Mouse (Mus musculus) adrenal gland (tissue): ENCODE data around the gene Ntrk2.

Source experiments
- intact Hi-C: fragments of 180-260 bp; cut with DNase I; formaldehyde crosslinking; loops from one replicate; pipeline ENCODE4 v1.15.1; 2025

The Ntrk2 gene

DNA sequence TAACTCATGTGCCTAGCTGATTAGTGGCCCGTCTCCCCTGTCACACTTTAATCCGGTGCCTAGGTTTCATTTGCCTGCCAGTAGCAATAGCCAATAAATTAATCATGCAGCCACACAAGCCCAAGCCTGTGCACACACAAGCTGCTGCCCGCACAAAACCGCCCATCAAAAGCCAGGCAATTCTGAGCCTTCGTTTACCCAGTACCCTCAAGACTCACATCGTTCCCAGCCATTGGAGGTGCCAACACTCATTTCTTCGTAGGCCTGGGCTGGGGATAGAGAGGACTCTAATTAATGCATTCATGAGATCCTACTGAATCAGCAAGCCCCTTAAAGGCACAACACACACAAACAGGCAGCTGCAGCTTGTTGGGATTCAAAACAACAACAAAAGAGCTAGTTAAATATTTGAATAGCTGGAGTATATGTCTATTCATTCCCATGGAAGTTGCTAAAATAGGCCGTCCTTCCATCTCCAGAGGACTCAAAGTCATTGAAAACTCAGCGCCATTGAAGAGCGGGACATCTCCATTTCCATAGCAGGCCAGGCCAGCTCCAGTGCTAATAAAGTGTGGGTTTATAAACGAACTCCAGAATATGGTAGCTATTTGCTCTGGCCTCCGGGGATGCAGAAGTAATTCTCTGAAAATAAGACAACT, 158.5 kb downstream of the Ntrk2 start:
- intact Hi-C loops, result no loop called here

DNA sequence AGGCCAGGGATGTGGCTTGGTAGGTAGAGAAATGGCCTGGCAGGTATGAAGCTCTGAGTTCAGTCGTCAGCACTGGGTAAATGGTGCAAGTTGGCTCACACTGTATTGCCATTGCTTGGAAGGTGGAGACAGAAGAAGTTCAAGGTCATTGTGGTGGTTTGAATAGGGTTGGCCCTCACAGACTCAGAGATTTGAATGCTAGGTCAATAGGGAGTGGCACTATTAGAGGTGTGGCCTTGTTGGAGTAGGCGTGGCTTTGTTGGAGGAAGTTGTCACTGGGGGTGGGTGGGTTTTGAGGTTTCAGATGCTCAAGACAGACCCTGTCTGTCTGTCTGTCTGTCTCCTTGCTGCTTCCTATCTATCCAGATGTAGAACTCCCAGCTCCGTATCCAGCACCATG, 159.5 kb downstream of the Ntrk2 start:
- intact Hi-C loops, result no loop called here

DNA sequence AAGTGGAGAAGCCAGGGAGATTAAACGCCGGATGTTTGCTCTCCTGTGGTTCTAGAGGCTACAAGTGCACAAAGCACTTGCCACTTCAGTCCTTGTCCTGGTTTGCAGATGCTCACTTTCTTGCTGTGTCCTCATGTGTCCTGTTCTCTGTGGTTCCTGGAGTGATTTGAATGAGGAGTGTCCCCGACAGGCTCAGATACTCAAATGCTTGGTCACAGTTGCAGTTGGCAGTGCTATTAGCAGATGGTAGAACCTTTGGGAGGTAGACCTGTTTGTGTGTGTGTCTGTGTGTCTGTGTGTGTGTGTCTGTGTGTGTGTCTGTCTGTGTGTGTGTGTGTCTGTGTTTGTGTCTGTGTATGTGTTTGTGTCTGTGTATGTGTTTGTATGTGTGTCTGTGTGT, 160.1 kb downstream of the Ntrk2 start:
- intact Hi-C loops, result no loop called here

DNA sequence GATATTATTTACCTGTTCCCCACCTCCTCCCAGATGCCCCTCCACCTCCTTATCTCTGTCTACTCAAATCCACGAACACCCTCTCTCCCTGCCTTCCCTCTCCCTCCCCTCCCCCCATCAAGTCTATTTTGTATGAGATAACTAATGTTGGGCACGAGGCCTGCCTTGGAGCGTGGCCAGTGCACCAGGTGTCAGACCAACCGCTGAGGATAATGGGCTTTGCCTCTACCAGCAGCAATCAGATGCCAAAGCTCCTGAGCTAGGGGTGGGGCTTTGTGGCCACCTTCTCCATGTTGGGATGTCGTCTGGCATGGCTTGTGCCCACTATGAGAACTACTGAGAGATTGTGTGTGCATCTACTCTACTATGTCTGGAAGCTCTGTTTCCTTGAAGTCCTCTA, 161.8 kb downstream of the Ntrk2 start:
- intact Hi-C loops, result no loop called here

DNA sequence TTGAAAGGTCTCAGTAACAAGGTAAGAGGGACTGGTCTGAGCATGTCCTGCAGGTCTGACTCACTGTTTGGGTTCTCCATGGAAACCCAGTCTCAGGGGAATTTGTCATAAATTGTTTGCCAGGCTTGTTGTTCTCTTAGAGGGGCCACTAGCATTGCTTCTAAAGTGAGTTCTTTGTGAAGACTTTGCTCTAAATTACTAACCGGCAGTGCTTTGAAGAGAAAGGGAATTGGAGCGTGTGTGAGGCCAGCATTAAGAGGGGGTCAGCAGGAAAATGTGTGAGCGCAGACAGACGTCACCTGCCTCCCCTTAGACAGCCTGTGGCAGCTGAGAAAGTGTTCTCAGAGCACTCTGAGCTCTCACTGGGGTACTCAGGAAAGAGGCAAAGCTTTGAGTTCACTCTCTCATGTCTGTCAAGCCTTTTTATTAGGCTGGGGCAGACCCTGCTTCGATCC, 165.1 kb downstream of the Ntrk2 start:
- intact Hi-C loops, result no loop called here

DNA sequence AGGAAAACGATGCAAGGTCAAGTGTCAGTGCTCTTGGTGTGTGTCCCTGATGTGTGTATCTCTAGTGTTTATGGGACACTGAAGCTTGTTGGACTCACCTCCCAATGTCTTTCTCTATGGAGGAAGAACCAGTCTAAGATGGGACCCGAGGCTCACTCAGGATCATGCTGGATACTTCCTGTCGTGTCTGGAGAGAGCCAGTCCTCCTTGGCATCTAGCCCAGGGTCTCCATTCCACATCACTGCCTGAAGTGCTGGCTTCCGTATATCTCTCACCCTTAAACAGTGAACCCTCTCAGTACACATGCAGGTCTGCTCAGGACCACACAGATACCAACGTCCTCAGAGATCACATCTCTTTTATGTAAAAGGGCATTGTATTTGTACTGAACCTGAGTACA, 166.1 kb downstream of the Ntrk2 start:
- intact Hi-C loops, result no loop called here

DNA sequence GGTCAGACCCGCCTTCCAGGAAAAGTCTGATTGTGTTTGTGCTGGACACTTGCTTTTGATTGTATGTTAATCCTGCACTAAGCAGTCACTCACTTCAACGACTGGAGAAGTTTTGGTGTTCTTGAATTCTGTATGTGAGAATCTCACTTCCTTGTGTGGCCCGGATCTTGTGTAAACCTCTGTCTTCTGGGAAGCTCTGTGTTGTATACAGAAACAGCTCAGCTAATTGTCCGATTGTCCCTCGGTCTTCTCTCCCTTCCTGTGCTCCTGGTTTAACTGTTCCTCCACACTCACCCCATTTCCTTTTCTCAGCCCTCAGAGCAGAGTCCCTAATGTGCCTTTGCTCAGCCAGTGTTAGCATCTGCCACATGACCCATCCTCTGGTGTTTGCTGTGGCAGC, 190.1 kb downstream of the Ntrk2 start:
- intact Hi-C loops, result loop anchor here (5.0 kb wide), 1 partner anchor 179 kb away; no protein-coding TSS in a partner anchor

DNA sequence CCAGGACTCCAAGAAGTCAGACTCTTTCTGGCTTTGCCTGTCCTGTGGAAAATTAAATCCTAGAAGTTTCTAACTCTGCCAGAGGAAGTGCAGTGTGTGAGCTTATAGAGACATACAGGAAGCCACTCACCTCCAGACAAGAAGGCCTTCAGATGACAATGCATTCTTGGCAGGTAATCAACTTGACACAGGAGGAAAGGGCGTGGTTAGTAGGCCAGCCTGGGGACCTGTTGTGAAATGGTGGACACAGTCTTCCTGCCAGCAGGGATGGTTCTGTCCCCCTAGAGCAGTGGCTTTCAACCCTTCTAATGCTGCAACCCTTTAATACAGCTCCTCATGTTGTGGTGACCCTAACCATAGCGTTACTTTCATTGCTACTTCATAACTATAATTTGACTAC, 191.4 kb downstream of the Ntrk2 start:
- intact Hi-C loops, result loop anchor here (5.0 kb wide), 1 partner anchor 180 kb away; no protein-coding TSS in a partner anchor

DNA sequence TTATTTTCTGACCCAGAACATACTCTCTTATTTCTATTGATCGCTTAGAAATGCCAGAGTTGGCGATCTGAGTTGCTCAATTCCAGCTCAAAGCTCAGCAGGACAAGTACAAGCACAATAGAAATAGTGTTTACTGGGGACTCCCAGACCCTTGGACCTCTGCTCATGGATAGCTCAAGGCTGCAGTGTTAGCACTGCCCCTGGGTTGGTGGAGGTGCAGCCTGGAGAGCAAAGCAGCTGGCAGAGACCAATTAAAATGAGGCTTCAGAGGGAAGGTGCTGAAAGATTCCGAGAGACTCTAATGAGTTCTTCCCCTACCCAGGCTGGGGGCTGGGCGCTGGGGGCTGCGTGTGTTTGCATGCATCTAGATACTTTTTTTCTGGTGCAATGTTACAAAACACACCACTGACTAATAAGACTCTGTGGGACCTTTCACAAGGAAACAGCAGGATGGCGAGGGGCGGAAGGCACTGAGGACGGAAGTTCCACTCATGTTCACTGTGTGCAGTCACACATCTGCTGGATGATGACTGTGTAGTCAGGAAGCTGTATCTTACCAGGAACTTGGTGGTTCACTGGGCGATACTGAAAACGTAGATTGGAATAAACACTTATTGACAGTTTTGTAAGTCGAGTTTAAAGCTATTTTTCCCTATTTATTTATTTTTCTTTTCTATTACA, 193.1 kb downstream of the Ntrk2 start:
- intact Hi-C loops, result loop anchor here (5.0 kb wide), 1 partner anchor 182 kb away; no protein-coding TSS in a partner anchor

DNA sequence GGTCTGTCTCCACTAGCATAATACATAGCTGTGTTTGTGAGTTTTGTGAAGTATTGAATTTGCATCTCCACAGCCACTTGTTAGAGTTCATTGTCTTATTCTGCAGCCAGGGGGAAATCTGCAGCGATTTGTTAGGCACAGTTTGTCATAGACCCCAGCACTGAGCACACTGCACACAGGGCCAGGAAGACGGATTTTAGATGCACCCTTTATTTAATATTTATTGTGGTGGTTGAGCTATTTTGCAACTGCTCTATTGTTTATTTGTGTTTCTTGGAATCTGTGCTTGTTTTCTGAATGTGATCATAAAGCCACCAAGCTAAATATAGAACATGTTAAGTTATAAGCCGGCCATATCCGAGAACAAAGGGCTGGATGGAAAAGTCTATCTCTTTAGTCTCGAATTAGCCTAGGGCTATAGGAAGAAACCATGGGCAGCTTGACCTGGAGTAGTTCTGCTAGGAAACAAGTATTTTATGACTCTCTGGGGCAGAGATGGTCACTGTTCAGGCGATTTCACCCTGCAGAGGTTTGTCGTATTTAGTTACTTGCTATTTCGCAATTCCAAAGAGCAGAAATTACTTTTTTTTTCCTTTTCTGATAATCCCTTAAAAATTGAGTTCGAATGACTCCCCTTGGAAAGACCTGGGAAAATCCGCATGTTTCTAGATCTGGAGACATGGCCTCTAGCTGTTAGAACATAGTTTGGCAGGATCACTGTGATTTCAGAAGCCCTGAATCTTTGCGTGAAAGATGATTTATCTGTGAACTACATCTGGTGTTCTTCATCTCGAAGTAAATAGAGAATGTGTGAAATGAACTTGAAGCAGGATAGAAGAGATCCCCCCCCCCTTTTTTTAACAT, 196.8 kb downstream of the Ntrk2 start:
- intact Hi-C loops, result no loop called here

DNA sequence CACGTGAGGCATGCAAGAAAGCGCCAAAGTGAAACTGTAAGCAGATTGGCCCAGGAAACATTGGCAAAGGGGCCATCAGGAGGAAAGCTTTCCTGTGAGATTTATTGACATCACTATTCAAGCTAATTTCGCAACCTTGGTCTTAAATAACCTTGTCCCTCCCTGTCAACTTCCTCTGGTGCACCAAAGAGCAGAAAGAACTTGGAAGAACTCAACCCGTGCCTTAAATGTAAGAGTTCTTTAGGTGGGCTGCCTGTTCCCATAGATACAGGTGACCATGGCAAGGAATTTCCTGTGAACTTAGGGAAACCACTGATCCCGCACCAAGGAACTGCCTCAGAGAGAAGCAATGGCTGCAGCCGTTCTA, 197.4 kb downstream of the Ntrk2 start:
- intact Hi-C loops, result no loop called here

DNA sequence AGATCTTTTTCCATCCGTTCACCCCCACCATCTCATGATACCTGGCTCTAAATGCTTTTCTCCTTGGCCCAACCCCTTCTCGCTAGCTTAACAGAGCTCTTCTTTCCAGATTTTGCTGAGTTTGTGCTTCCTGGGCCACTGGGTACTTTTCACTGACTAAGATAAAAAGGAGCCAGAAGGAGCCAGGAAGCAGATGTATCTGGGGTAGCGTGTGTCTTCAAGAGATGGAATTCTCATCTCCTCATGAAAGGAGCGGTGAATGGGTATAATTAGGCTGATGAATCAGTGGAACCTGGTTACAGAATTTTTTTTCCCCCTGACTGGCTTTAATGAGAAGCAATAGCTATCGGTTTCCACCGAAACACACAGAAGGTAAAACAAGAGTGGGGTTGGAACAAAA, 198.2 kb downstream of the Ntrk2 start:
- intact Hi-C loops, result no loop called here

DNA sequence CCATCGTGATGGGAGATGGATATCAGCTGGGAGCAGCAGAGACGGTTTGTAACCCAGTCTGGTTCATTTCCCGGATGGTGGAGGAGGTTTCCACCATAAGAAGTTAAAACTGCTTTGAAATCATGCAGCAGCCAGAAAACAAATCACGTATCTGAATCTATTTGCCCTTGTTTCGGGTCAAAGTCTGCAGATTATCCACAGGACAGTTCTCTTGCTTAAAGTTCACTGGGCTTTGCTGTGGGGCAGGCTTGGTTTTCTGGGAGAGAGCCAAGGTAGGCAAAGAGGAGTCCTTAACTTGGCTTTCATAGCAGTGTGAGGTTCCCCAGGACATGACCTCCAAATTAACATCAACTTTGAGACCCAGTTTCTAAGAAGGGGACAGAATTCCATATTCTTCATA, 203.5 kb downstream of the Ntrk2 start:
- intact Hi-C loops, result no loop called here

DNA sequence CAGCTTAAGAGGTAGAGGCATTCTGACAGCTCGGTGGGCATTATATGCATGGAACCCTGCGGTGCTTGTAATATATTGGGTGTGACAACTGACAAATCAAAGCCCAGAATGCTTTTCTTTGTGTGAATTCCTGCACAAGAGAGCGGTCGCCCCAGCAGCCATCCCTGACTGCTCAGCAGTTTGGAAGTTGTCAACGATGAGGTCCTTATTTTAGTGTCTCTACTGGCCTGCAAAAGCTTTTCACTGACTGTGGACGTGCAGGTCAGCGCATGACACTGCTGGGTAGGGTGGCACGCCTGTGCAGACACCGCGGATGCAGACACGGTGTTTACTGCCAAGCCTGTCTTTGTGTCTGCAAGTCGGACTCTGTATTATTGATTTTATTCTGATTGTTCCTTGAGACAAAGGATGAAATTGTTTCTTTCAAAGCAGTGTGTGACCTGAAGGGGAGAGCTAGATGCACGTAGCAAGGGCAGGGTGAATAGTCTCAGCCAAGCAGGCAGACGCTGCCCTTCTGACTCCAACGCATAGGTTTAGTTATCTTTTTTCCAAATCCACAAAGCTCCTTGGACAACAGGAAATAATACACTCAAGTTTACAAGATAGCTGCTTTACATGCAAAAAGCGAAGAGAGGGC, 204.6 kb downstream of the Ntrk2 start:
- intact Hi-C loops, result no loop called here

DNA sequence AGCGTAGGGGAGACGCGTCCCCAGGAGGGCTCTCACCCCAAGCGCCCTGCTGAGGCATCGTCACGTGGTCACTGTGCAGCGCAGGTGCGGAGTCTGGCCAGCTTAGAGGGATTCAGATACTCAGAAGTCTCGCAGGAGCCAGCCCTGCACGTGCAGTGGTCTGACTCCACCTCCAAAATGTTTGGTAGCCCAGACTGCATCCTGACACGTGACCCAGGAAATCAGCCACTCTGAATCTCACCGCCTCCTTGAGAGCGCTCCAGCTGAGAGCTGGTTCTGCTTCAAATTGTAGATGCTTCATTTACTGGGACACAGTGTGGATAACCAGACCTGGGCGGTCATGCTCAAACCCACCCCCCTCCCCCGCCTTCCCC, 205.1 kb downstream of the Ntrk2 start:
- intact Hi-C loops, result no loop called here

DNA sequence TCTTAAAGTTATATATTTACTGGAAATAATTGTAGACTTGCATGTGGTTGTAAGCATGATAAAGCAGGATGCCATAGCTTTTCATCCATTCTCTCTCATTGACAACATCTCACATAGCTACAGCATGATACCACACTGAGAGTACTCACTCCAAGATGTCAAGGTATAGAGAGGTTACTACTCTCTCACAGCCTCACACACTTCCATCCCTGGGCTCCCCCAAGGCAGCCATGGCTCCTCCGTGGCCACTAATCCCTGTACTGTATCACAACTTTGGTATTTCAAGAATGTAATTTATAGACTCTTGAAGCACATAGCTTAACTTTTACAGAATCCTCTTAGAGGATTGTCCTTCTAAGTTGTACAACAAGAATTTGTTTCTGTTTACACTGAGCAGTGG, 209.0 kb downstream of the Ntrk2 start:
- intact Hi-C loops, result no loop called here

DNA sequence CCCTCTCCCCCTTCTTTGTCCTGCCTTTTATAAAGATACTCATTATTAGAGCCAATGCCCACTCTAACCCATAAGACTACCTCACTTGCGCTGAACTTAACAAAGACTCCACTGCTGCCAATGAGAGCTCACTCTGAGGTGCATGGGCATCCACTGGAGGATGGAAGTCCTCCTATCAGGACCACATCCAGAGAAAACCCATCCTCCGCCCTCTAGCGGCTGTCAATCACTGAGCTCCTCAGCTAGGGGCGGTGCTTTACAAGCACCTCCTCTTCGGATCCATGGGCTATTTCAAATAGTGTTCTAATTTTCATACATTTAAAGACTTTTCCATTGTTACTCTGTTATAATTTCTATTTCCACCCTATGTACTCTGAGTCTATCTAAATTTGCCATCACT, 210.8 kb downstream of the Ntrk2 start:
- intact Hi-C loops, result no loop called here

DNA sequence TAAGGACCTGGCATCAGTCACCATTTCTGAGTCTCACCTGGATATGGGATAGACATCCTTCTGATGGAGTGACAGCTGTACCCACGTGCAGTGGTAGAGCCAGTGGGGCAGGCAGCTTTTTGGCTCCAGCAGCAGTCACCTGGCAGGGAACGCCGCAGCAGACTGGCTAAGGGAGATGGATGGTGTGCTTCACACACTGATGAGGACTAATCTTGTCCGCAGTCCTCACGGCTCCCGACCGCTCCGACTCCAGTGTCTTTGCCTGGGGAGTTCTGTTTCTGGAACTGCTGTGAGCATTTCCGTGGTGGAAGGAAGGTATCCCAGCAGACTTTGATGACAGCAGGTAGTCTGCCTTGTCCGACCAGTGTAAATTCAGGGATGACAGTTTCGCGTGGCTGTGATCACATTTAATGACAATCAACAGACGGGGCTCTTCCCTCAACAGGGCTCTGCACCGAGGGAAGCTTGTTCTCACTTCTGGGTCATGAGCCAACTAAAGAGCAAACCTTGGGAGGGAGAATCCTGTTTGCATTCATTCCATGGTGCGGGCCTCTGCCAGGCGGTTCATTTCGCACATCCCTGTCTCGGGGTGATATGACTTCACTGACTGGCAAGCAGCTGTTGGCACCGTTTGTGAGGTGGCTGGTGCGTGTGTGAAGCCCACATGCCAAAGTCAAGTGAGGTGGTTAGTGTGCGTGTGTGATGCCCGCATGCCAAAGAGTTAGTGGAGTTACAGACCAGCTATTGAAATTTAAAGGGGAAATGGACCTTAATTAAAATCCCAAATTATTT, 216.1 kb downstream of the Ntrk2 start:
- intact Hi-C loops, result no loop called here

DNA sequence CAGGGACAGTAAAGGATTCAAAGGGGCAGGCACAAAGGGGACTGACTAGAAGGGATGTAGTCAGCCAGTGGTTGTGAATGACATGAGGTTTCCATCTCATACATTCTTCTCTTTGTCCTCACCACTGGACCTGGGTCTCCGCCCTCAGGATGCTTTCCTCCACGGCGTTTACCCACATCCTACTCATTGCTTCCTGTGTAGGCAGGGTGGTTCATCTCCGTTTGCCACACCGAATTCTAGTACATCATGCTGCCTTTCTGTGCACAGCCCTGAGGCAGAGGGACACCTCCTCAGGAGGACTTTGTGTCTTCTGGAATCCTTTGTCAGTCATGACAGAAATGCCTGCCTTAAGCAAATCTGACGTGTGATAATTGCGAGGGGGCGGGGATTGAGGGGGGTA, 219.3 kb downstream of the Ntrk2 start:
- intact Hi-C loops, result no loop called here

DNA sequence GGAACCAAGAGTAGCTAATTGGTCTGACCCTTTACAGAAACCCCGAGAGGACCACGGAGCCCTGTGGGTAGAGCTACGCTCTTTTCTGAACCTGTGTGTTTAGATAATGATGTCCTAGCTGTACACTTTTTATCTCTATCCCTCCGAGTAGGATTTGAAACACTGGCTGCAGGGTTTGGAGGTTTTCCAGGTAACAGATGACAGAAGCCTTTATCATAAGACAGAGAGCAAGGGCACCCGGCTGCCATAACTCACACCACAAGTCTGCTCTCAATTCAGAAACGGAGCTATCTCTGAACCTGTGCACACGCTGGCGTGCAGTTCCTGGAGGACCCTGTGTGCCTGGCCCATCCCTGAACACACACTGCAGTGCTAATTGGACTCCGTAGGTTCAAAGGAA, 221.1 kb downstream of the Ntrk2 start:
- intact Hi-C loops, result no loop called here

DNA sequence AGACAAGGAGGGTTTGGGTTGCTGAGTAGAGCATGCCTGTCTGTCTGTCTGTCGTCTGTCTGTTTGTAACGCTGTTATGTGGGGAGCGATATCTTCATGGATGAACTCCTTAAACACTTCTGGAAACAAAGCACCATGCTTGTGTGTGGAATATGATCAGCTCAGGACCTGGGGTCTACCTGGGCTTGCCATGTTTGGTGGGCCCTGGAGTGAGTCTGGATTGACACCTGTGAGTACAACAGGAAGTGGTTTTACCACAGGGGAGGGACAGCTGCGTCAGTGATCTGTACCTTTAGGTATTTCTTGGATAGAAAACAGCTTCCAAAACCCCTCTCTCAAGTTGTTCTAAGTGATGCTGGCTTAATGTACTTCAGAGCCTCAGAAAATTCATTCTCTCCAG, 222.2 kb downstream of the Ntrk2 start:
- intact Hi-C loops, result no loop called here
